Mouse (Mus musculus) B cell, adult 62 days (primary cell): ENCODE results near the gene Gpd2. TPM values are rescaled to one million over a fixed set of nuclear protein-coding genes. Genes with fewer than 3 reads are reported as not detected.

Source experiments
- total RNA-seq: library from RNA; stranded (reverse); gene quantifications from 4 replicates; pipeline ENCODE4 v1.2.4, GENCODE M21; 2023

Gpd2 gene
- total RNA-seq, result 46.2 to 64.9 TPM (median 59.1 TPM) in 4 replicates

GRCm38 (mm10) chr2:57237475-57237919 lies at the start of gene Gpd2:
Gpd2 (plus strand) TSS chr2:57237635.

Other genes with a start within 250 kb of the Gpd2 start
- 35.0 to 41.6 TPM (median 38.8 TPM) in 4 replicates for gene Nr4a2, start 113.6 kb upstream of the Gpd2 start, total RNA-seq